Mouse (Mus musculus): ENCODE measurements around the gene Ldhc. TPM values are rescaled to one million over a fixed set of nuclear protein-coding genes. Genes with fewer than 3 reads are reported as not detected.
"Not testable (repeated sequence)": the region's sequence is repeated elsewhere in the genome, so short reads cannot be mapped to it uniquely, and the experiment has no call there.

Gene Ldhc
- total RNA-seq, 2 experiments from 2014 or later = not detected

DNA sequence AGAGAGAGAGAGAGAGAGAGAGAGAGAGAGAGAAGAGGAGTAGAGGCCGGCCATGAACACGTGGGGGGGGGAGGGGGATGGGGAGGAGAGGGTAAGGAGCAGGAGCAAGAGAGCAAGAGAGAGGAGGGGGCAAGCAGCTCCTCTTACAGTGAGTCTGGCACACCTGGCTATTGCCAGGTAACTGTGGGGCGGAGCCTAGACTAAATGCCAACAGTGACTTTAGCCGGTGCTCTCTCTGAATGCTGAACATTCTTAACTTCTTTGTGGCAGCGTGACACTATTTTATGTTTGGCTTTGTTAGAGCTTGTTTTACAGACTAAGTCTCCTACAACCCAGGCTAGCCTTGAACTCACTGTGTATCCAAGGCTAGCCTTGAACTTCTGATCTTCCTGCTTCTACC is 18.7 kb upstream of the Ldhc start:
- DNase-seq = no peak

- no peak for DNase-seq
These were observed 17.4 kb upstream of the Ldhc start for GRCm38 (mm10) chr7:46843576-46843975.

DNA sequence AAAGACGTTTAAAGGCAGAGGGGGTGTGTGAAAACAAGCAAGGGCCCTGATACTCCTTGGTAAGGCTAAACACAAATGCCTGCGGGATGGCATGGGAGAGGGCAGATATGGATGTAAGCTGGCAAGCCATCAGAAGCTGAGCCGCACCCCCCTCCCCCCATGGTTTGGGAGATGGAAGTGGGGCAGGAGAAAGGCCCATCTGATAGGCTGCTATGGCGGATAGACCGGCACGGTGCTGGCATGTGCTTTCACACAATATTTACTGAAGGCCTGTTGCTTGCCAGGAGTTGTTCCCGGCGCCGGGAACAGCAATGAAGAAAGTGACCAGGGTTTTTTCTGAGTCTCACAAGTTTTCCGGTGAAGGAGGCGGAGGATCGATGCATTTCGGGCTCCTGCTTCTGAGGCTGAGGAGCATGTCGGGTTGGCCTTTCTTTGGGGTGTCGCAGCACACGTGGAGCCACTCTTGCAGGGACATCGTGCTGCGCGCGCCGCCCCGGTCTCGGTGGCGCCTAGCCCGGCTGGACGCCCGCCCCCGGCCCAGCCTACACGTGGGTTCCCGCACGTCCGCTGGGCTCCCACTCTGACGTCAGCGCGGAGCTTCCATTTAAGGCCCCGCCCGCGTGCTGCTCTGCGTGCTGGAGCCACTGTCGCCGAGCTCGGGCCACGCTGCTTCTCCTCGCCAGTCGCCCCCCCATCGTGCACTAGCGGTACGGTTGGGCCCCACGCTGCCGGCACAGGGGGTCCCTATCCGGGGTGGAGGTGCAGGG is 15.6 kb upstream of the Ldhc start:
- DNase-seq = peak; percentile 97

GRCm38 (mm10) chr7:46845978-46846485 is 15.0 kb upstream of the Ldhc start:
- peak; percentile 65 for DNase-seq

- peak; percentile 52 for DNase-seq
These were observed 14.3 kb upstream of the Ldhc start for GRCm38 (mm10) chr7:46846486-46847244.

GRCm38 (mm10) chr7:46849287-46849686 is 11.7 kb upstream of the Ldhc start:
- no peak for DNase-seq

- DNase-seq = no peak
These were observed 10.0 kb upstream of the Ldhc start for GRCm38 (mm10) chr7:46851026-46851425.

DNA sequence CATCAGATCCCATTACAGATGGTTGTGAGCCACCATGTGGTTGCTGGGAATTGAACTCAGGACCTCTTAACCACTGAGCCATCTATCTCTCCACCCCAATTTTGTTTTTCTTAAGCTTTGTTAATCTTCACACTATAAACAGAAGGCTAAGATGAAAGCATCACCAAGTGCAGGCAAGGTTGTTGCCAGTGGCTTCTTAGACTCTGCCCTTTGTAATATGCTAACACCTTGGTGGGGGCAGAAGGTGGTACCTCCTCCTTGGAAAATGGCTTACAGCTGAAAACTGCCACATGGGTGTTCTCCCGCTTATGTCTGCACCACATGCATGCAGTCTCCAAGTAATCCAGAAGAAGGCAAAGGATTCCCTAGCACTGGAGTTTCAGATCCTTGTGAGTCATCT is 8.3 kb upstream of the Ldhc start:
- DNase-seq = no peak

DNA sequence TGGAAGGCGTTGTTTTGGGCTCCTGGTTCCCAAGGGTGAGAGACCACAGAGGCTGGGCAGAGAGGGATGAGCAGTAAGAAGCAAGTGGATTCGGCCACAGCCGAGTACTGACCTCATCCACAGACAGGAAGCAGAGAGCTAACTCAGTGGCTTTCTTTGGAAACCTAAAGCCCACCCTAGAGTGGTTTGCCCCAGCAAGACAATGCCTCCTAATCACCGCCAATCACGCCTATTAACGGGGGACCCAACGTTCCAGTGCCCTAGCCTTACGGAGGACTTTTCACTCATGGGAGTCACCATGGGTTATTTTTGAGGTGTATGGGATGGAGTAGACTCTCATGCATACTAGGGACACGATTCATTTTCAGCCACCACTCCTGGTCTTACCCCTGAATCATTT is 7.6 kb upstream of the Ldhc start:
- no peak for DNase-seq

DNA sequence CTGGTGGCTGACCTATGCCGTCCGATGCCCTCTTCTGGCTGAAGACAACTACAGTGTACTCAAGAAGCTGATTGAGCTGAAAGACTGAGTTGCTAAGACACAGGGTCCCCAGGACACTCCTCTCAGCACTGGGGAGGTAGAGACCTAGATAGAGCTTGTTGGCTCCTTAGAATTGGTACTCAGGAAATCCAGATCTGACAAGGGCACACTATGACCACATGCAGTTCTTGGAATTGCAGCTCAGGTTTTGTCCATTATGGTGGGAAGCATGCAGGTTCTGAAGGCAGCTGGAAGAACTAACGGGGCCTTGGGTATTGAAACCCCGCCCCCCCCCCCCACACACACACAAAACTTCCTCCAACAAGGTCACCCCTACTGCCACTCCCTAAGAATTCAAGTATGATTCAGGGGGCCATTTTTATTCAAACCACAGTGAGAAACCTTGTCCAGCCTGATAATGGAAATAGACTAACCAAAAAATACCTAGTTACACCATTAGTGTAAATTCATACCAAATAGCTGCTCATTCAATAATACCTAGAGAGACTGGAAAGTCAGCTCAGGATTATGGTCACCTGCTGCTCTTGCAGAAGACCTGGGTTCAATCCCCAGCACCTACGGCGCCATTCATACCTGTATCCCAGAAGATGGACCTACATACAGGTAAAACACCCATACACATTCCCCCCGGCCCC is 5.0 kb upstream of the Ldhc start:
- DNase-seq = no peak

- no peak for DNase-seq
These were observed 3.6 kb upstream of the Ldhc start for GRCm38 (mm10) chr7:46857436-46857835.

DNA sequence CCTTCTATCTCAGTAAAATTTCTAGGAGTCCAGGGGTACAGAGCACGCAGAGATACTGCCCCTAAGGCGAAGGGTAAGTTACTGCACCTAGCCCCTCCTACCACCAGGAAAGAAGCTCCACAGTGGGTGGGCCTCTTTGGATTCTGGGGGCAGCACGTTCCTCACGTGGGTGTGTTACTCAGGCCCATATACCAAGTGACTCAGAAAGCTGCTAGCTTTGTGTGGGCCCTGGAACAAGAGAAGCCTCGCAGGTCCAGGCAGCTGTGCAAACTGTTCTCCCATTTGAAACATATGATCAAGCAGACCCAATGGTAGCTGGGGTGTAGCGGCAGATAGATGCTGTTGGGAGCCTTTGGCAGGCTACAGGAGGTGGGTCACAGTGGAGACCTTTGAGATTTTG is 2.0 kb upstream of the Ldhc start:
- DNase-seq = no peak

DNA sequence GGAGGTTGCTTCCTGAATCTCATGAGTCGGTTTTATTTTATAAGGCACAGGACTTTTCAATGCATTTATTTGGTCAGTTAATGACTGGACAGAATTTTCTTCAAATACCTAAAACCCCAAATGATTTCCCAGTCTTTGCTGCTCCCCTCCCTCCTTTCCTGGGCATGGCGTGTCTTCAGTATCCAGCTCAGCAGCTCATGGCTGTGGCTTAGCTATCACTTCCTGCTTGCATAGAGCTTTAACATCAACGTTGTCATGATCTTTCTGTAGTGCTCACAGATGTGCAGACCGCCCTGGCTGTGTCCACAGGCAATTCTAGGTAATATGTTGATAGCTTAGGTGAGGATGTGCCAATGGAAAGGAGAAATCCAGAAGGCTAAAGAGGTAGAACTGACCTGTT is 11.0 kb downstream of the Ldhc start:
- DNase-seq = no peak

DNA sequence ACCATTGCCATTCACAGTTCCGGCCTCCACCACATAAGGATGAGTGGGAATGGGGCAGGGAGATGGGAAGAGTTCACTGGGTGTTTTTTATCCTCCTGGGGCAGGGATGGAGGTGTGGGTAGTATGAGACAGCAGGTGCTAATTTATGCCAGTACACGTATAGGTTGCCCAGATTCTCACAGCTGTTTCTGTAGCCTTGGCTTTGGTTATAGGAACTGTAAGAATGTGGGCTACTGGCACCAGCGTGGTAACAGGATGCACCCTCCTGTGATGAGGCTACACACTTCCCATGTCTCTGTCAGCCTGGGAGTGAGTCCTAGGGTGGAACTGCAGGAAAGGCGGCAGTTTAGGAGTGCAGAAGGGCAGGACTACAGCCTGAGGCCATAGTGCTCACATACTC is 15.8 kb downstream of the Ldhc start:
- DNase-seq = no peak

GRCm38 (mm10) chr7:46877255-46877654 is 16.3 kb downstream of the Ldhc start:
- no peak for DNase-seq

- DNase-seq = peak; percentile 20
These were observed 18.8 kb downstream of the Ldhc start for GRCm38 (mm10) chr7:46879851-46880250.

- DNase-seq = no peak
These were observed 20.0 kb downstream of the Ldhc start for GRCm38 (mm10) chr7:46880992-46881391.

- not testable (repeated sequence) for DNase-seq
These were observed 20.9 kb downstream of the Ldhc start for GRCm38 (mm10) chr7:46881941-46882340.

DNA sequence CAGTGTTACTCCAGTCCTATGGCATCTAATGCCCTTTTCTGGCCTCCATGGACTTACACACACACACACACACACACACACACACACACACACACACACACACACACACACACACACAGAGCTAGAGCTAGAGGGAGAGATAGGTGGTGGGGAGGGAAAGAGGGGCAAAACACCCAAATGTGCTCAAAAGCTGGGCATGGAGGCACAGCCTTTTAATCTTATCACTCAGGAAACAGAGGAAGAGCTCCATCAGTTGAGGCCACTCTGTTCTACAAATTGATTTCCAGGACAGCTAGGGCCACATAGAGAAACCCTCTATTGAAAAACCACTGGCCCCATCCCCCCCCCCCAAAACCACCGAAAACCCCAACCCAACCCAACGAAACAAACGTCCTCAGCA is 22.3 kb downstream of the Ldhc start:
- DNase-seq = no peak

- no peak for DNase-seq
These were observed 34.5 kb downstream of the Ldhc start for GRCm38 (mm10) chr7:46895511-46895910.

DNA sequence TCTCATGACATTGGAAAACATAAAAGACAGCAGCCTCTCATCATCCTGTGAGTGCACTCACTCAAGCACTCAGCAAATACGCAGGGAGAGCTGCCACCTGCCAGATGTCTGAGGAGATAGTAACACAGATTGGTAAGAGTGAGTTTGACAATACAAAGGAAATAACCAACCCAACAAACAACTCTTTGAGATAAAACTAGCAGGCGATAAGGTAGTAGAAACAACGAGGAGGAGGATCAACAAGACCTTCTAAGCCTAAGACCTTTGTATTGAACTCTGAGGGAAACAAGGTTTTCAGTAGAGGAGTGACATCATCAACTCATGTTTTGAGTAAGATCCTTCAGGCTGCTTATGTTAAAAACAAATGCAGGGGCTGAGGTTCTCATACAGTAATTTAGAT is 38.3 kb downstream of the Ldhc start:
- DNase-seq = no peak

DNA sequence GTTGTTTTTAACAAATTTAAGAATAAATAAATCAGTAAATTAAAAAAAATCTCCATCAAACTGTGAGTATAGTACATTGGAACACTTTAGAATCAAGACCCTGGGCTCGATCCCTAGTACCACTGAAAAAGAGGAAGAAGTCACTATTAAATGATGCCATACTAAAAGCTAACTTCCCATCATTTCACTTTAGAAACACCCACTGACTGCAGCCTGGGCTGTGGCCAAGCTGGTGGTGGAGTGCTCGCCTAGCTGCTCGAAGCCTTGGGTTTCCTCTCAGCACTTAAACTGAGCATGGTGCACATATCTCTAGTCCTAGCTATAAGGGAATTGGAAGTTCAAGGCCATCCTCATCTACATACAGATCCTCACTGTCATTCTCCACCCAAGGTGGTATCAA is 50.2 kb downstream of the Ldhc start:
- DNase-seq = no peak

DNA sequence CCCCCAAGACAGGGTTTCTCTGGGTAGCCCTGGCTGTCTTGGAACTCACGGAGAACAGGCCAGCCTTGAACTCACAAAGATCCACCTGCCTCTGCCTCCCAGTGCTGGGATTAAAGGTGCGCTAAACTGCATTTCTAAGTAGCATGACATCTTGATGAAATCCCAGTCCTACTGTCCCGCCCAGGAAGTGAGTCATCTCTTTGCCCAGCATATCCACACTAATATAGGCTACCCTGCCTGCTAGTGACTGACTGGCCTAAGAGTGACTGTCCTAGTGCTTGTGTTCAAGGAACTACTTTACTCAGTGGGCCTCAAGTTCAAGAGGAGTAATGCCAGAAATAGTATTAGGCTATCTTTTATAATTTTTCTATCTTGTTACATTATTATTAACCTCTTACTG is 55.4 kb downstream of the Ldhc start:
- no peak for DNase-seq
